Mouse (Mus musculus) liver, embryonic 14.5 days (tissue): ENCODE results near the gene Syvn1.

Source experiments
- CTCF ChIP-seq: IDR thresholded peaks from 2 replicates; pipeline ENCODE4 v1.5.1; 2016; ENCODE audit warnings: antibody characterized with exemption, low read depth, control low read depth
- EP300 ChIP-seq: IDR thresholded peaks from 2 replicates; pipeline ENCODE4 v1.6.1; 2016; ENCODE audit warnings: antibody characterized with exemption, low read depth

GRCm38 (mm10) chr19:6101186-6101585 lies 54.8 kb downstream of the Syvn1 start:
- TF ChIP-seq EP300 (no peak), CTCF (no peak)
